Mouse (Mus musculus): ENCODE measurements around the gene Gabra4.

Gabra4 gene

DNA sequence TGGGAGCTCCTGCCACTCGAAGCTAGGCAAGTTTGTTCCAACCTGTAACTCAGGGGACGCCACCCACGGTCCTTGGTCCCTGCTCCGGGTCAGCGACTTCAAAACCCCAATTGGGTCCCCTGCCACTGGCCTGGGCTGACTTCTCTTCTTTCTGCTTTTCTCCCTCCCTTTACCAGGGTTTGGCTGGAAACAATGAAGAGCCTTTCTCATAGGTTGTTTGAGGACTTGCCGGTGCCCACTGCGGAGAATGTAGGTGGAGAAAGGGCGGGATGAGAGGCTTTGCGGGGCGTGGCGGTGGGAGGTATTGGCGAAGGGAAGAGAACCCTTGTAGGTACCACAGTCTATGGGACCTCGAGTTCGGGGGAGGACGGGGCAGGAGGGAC, at the start of gene Gabra4:
Gabra4 (minus strand) TSS at position 194 of the 383 bp plus-strand sequence.
- DNase-seq (ENCODE audit: low read depth, low spot score), result no peak

DNA sequence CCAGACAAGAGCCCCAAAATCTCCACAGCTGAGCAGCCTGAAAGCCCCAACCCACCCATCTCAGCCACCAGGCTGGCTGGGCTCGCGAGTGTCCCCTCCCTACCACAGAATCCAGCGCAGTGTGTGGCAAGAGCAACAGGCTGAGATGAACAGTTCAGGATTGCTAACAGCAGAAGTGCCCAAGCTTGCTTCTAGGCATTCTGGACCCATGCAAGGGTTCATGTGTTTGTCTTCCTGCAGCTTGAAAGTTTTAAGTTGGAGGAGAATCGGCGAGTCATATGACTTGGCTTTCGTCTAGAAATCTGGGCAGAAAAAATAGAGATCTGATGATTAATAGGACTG, 43.1 kb upstream of the Gabra4 start:
- no peak for DNase-seq (ENCODE audit: low read depth, low spot score)

- DNase-seq (ENCODE audit: low read depth, low spot score), result peak; percentile 43
These were observed 42.6 kb upstream of the Gabra4 start for GRCm38 (mm10) chr5:71700468-71701272.

DNA sequence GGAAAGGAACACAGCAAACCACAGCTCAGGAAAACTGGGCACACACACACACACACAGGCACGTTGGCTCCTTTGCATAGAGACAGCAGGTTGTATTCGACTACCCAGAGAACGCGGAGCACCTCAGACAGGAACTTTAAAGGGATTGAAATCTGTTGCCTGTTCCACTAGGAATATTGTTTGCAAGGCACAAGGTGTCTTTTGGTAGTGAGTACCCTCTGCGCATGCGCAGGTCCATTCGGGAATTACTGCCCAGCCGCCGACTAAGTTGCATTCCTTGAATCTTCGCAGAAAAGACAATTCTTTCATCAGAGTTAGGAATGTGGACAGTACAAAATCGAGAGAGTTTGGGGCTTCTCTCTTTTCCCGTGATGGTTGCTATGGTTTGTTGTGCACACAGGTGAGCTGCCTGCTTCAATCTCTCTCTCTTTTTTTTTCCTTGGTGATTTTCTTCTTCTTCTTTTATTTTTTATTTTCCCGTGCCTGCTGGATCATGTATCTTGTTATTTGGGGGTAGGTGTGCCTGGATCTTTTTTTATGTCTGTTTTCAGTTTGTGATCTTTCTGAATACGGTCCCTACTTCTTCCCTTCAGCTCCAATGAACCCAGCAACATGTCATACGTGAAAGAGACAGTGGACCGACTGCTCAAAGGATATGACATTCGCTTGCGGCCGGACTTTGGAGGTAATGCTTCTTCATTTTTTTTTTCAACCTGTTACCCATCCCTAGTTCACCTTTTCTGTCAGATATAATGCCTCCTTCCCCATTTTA, 41.8 kb upstream of the Gabra4 start:
- DNase-seq (ENCODE audit: low read depth, low spot score), result peak; percentile 50

GRCm38 (mm10) chr5:71665593-71665992, 7.5 kb upstream of the Gabra4 start:
- no peak for DNase-seq (ENCODE audit: low read depth, low spot score)

GRCm38 (mm10) chr5:71657482-71658114, 510 bp downstream of the Gabra4 start, which contains the start of gene Gabrb1:
Gene Gabrb1, plus strand, starts transcription at chr5:71658113.
- no peak for DNase-seq (ENCODE audit: low read depth, low spot score)

GRCm38 (mm10) chr5:71656771-71657170, 1.3 kb downstream of the Gabra4 start:
- DNase-seq (ENCODE audit: low read depth, low spot score), result no peak

- no peak for DNase-seq (ENCODE audit: low read depth, low spot score)
These were observed 4.1 kb downstream of the Gabra4 start for GRCm38 (mm10) chr5:71654056-71654455.

- DNase-seq (ENCODE audit: low read depth, low spot score), result no peak
These were observed 10.0 kb downstream of the Gabra4 start for GRCm38 (mm10) chr5:71648108-71648507.

DNA sequence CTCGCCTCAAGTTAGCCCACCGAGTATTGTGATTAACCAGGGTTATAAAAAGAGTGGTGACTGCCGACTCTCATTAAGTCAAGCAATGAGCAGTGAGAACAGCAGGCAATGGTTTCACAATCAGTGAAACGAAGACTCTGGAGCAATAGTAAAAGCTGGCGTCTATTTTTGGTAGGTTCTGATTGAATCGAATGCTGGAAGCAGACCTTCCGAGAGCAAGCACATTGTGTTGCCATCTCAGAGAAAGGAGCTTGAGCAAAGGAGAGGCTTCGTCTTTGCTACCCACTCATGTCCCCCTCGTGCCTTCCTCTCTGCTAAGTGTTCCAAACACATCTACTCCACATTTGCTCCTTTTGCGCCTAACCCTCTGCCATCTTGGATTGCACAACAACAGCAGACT, 18.3 kb downstream of the Gabra4 start:
- DNase-seq (ENCODE audit: low read depth, low spot score), result no peak

GRCm38 (mm10) chr5:71627820-71628219, 30.3 kb downstream of the Gabra4 start:
- no peak for DNase-seq (ENCODE audit: low read depth, low spot score)

GRCm38 (mm10) chr5:71616734-71617133, 41.4 kb downstream of the Gabra4 start:
- DNase-seq (ENCODE audit: low read depth, low spot score), result no peak

DNA sequence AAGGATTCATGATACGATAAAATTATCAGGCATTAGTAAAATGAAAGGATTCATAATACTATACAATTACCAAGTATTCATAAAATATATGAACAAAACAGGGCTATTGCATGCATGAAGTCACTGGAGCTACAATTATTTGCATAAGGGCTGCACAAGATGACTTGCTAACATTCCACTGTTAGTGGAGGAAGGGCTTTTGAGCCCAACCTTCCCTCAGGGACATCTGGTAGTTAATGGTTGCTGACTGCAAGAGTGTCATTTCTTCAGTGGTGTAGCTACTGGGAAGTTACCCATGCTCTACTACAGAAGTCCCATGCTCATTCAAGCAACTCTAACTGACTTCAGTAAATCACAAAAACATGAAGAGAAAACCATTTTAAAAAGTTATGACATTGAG, 43.8 kb downstream of the Gabra4 start:
- DNase-seq (ENCODE audit: low read depth, low spot score), result no peak

- DNase-seq (ENCODE audit: low read depth, low spot score), result no peak
These were observed 49.4 kb downstream of the Gabra4 start for GRCm38 (mm10) chr5:71608735-71609134.

DNA sequence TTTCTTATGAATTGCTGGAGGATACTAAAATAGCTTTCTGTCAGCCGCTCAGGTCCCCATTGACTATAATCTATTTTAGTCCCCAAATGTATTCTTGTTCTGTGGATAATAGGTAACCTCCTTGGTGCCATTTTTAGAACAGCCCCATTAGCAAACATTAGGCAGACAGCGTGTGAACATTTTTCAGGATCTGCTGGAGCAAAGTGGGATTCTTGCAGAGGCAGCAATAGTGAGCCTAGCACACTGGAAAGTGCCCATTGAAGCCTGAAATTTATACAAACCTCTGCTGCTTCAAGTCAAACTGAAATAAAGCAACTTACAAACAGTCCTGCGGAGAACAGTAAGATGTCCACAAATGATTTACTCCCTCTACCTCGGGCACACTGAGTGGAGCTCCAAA, 51.2 kb downstream of the Gabra4 start:
- no peak for DNase-seq (ENCODE audit: low read depth, low spot score)

DNA sequence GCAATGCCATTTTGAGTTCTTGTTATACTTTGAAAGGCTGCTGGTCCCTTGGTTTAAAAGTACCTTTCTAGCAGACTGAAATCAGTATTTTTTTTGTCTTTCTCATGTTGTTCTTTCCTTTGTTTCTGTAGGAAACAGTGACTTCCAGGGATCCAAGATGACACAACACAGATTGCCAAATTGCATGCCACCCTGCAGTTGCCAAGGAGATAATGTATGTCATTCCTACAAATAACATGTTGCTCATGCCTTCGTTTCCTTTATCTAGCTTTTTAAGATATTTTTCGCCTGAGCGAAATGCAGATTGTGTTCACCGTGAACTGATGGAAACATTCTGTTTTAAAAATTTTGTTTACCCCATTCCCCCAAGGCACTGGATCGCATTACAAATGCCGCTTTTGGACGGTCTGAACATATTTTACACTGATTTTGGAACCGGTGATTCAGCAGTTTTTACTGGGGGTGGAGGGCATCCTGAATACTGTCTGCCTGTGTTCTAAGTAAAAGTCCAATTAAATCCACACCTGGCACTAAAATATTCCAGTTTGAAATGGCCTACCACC, 53.9 kb downstream of the Gabra4 start:
- DNase-seq (ENCODE audit: low read depth, low spot score), result no peak

GRCm38 (mm10) chr5:71595321-71595720, 62.8 kb downstream of the Gabra4 start:
- DNase-seq (ENCODE audit: low read depth, low spot score), result no peak

DNA sequence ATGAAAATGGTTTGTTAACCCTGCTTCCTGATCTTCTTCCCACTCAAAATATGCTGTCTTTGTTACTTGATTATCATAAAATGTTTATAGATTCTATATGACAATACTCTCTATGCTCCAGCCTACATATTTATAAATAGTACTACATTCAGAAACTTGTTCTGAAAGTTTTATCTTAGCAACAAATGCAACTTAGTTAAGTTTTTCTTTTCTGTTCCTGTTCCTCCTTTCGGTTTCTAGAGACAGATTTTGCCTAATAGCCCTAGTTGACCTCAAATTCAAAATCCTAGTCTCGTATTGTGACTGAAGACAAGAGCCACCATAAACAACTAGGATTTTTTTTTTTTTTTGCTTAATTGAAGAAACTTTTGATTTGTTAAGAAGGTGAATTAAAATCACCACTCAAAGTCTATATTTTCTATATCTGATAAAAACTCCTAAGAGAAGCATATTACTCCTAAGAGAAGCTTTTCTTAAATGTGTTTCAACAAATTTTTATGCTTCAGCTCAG, 64.3 kb downstream of the Gabra4 start:
- DNase-seq (ENCODE audit: low read depth, low spot score), result no peak

- no peak for DNase-seq (ENCODE audit: low read depth, low spot score)
These were observed 86.4 kb downstream of the Gabra4 start for GRCm38 (mm10) chr5:71571646-71572237.

- DNase-seq (ENCODE audit: low read depth, low spot score), result no peak
These were observed 110.0 kb downstream of the Gabra4 start, which contains the start of gene Cox7b2 for GRCm38 (mm10) chr5:71548079-71548478. Gene Cox7b2, minus strand, starts transcription at chr5:71548205.

DNA sequence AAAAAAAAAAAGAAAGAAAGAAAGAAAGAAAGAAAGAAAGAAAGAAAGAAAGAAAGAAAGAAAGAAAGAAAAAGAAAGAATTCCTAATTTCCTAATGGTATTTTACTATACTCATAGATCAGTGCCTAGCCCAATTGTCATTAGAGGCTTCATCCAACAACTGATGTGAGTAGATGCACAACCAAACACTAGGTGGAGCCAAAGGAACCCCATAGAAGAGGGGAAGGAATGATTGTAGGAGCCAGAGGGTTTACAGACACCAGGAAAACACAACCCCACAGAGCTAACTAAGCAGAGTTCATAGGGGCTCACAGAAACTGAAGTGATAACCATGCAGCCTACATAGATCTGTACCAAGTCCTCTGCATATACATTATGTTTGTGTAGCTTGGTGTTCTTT, 112.6 kb downstream of the Gabra4 start:
- DNase-seq (ENCODE audit: low read depth, low spot score), result no peak

All from brain, embryonic 18.5 days (tissue).